Mouse (Mus musculus): ENCODE measurements around the gene Olfr1037. TPM values are rescaled to one million over a fixed set of nuclear protein-coding genes. Genes with fewer than 3 reads are reported as not detected.

Olfr1037 gene
- polyA plus RNA-seq, 1 experiment from 2014 or later, result not detected

Other genes starting within 250 kb of the Olfr1037 start
- not detected in 2 replicates for gene Olfr1019, start 241.9 kb downstream of the Olfr1037 start, polyA plus RNA-seq (2014; fragmentation: Nextera tagmentation; extraction: Ambion mirVana)
- not detected in 2 replicates for gene Olfr1020, start 240.4 kb downstream of the Olfr1037 start, polyA plus RNA-seq (2014; fragmentation: Nextera tagmentation; extraction: Ambion mirVana)
- gene Olfr1022, start 218.8 kb downstream of the Olfr1037 start, polyA plus RNA-seq (2014; fragmentation: Nextera tagmentation; extraction: Ambion mirVana), result not detected in 2 replicates
- not detected in 2 replicates for gene Olfr1023, start 201.7 kb downstream of the Olfr1037 start, polyA plus RNA-seq (2014; fragmentation: Nextera tagmentation; extraction: Ambion mirVana)
- not detected in 2 replicates for gene Olfr1024, start 182.3 kb downstream of the Olfr1037 start, polyA plus RNA-seq (2014; fragmentation: Nextera tagmentation; extraction: Ambion mirVana)
- not detected in 2 replicates for gene Olfr1025-ps1, start 172.2 kb downstream of the Olfr1037 start, polyA plus RNA-seq (2014; fragmentation: Nextera tagmentation; extraction: Ambion mirVana)
- gene Olfr1026, start 165.8 kb downstream of the Olfr1037 start, polyA plus RNA-seq (2014; fragmentation: Nextera tagmentation; extraction: Ambion mirVana), result not detected in 2 replicates
- gene Olfr1028, start 136.9 kb downstream of the Olfr1037 start, polyA plus RNA-seq (2014; fragmentation: Nextera tagmentation; extraction: Ambion mirVana), result not detected in 2 replicates
- not detected in 2 replicates for gene Olfr1029, start 113.5 kb downstream of the Olfr1037 start, polyA plus RNA-seq (2014; fragmentation: Nextera tagmentation; extraction: Ambion mirVana)
- gene Olfr1030, start 108.1 kb downstream of the Olfr1037 start, polyA plus RNA-seq (2014; fragmentation: Nextera tagmentation; extraction: Ambion mirVana), result not detected in 2 replicates
- not detected in 2 replicates for gene Olfr1031, start 97.1 kb downstream of the Olfr1037 start, polyA plus RNA-seq (2014; fragmentation: Nextera tagmentation; extraction: Ambion mirVana)
- not detected in 2 replicates for gene Olfr1032, start 81.8 kb downstream of the Olfr1037 start, polyA plus RNA-seq (2014; fragmentation: Nextera tagmentation; extraction: Ambion mirVana)
- 0.60 and 0.88 TPM in 2 replicates for gene Olfr1033, start 66.8 kb downstream of the Olfr1037 start, polyA plus RNA-seq (2014; fragmentation: Nextera tagmentation; extraction: Ambion mirVana)
- not detected in 2 replicates for gene Olfr1034, start 41.5 kb downstream of the Olfr1037 start, polyA plus RNA-seq (2014; fragmentation: Nextera tagmentation; extraction: Ambion mirVana)
- gene Olfr1036, start 13.4 kb downstream of the Olfr1037 start, polyA plus RNA-seq (2014; fragmentation: Nextera tagmentation; extraction: Ambion mirVana), result not detected in 2 replicates
- gene Olfr1039, start 48.5 kb upstream of the Olfr1037 start, polyA plus RNA-seq (2014; fragmentation: Nextera tagmentation; extraction: Ambion mirVana), result not detected in 2 replicates
- not detected in 2 replicates for gene Olfr1040, start 59.3 kb upstream of the Olfr1037 start, polyA plus RNA-seq (2014; fragmentation: Nextera tagmentation; extraction: Ambion mirVana)
- not detected in 2 replicates for gene Olfr1042, start 74.5 kb upstream of the Olfr1037 start, polyA plus RNA-seq (2014; fragmentation: Nextera tagmentation; extraction: Ambion mirVana)
- not detected in 2 replicates for gene Olfr1043, start 80.1 kb upstream of the Olfr1037 start, polyA plus RNA-seq (2014; fragmentation: Nextera tagmentation; extraction: Ambion mirVana)
- gene Olfr1044, start 90.4 kb upstream of the Olfr1037 start, polyA plus RNA-seq (2014; fragmentation: Nextera tagmentation; extraction: Ambion mirVana), result not detected in 2 replicates
- gene Olfr52, start 98.3 kb upstream of the Olfr1037 start, polyA plus RNA-seq (2014; fragmentation: Nextera tagmentation; extraction: Ambion mirVana), result not detected in 2 replicates
- gene Olfr1045, start 115.6 kb upstream of the Olfr1037 start, polyA plus RNA-seq (2014; fragmentation: Nextera tagmentation; extraction: Ambion mirVana), result not detected in 2 replicates
- gene Olfr1046, start 131.9 kb upstream of the Olfr1037 start, polyA plus RNA-seq (2014; fragmentation: Nextera tagmentation; extraction: Ambion mirVana), result not detected in 2 replicates
- gene Olfr1047, start 144.0 kb upstream of the Olfr1037 start, polyA plus RNA-seq (2014; fragmentation: Nextera tagmentation; extraction: Ambion mirVana), result not detected in 2 replicates
- not detected in 2 replicates for gene Olfr1048, start 152.9 kb upstream of the Olfr1037 start, polyA plus RNA-seq (2014; fragmentation: Nextera tagmentation; extraction: Ambion mirVana)
- gene Olfr1049, start 170.9 kb upstream of the Olfr1037 start, polyA plus RNA-seq (2014; fragmentation: Nextera tagmentation; extraction: Ambion mirVana), result not detected in 2 replicates
- gene Olfr1051, start 191.7 kb upstream of the Olfr1037 start, polyA plus RNA-seq (2014; fragmentation: Nextera tagmentation; extraction: Ambion mirVana), result not detected in 2 replicates
- not detected in 2 replicates for gene Olfr1052, start 205.1 kb upstream of the Olfr1037 start, polyA plus RNA-seq (2014; fragmentation: Nextera tagmentation; extraction: Ambion mirVana)
- not detected in 2 replicates for gene Olfr1053, start 227.9 kb upstream of the Olfr1037 start, polyA plus RNA-seq (2014; fragmentation: Nextera tagmentation; extraction: Ambion mirVana)
- gene Olfr1054, start 248.0 kb upstream of the Olfr1037 start, polyA plus RNA-seq (2014; fragmentation: Nextera tagmentation; extraction: Ambion mirVana), result not detected in 2 replicates

All from liver, embryonic 11.5 days (tissue).